Mouse (Mus musculus) forebrain, embryonic 13.5 days (tissue): ENCODE results near the gene Ccdc117. TPM values are rescaled to one million over a fixed set of nuclear protein-coding genes. Genes with fewer than 3 reads are reported as not detected.
"Not testable (repeated sequence)": the region's sequence is repeated elsewhere in the genome, so short reads cannot be mapped to it uniquely, and the experiment has no call there.

Source experiments
- ATAC-seq: fragments of 200-750 bp; cut with Nextera tagmentation; 2 replicates; pipeline ENCODE4 v1.8.0; 2017
- H3K27ac ChIP-seq: fragments of 300-500 bp; sonication (generic); 2 replicates; pipeline ENCODE4 v1.5.1; 2015; ENCODE audit warnings: inconsistent platforms, mild to moderate bottlenecking, moderate library complexity
- H3K27me3 ChIP-seq: fragments of 300-500 bp; sonication (generic); 2 replicates; pipeline ENCODE4 v1.6.1; 2015; ENCODE audit warnings: mild to moderate bottlenecking, inconsistent platforms
- H3K36me3 ChIP-seq: fragments of 300-500 bp; sonication (generic); 2 replicates; pipeline ENCODE4 v1.6.1; 2015; ENCODE audit warnings: mild to moderate bottlenecking, inconsistent platforms; ENCODE audit not compliant: poor library complexity, severe bottlenecking
- H3K4me1 ChIP-seq: fragments of 300-500 bp; sonication (generic); 2 replicates; pipeline ENCODE4 v1.6.1; 2015; ENCODE audit warnings: inconsistent platforms
- H3K4me2 ChIP-seq: fragments of 300-500 bp; sonication (generic); 2 replicates; pipeline ENCODE4 v1.6.1; 2015; ENCODE audit warnings: inconsistent platforms, mild to moderate bottlenecking, moderate library complexity
- H3K4me3 ChIP-seq: fragments of 300-500 bp; sonication (generic); 2 replicates; pipeline ENCODE4 v1.5.1; 2015; ENCODE audit warnings: mild to moderate bottlenecking, inconsistent platforms
- H3K9ac ChIP-seq: fragments of 300-500 bp; sonication (generic); 2 replicates; pipeline ENCODE4 v1.6.1; 2015; ENCODE audit warnings: mild to moderate bottlenecking, inconsistent platforms
- H3K9me3 ChIP-seq: fragments of 300-500 bp; sonication (generic); replicated peaks from 2 replicates; pipeline ENCODE4 v1.6.1; 2016; ENCODE audit warnings: inconsistent platforms
- WGBS: fragments of 180-500 bp; shearing (Covaris S2); methylation state at CpG from one replicate; pipeline ENCODE4 v1.1.7; 2015; 5-methylcytosine and 5-hydroxymethylcytosine counted together
- polyA plus RNA-seq: library from polyadenylated mRNA; unstranded; fragments of >200 nt; fragmentation: Nextera tagmentation; extraction: Ambion mirVana; gene quantifications from 2 replicates; pipeline ENCODE4 v1.2.1, GENCODE M21; 2015

Ccdc117 gene
- polyA plus RNA-seq, 1 experiment from 2014 or later, result 15.1 TPM

GRCm38 (mm10) chr11:5500903-5501741 lies 40.9 kb downstream of the Ccdc117 start:
- Histone ChIP-seq H3K27ac (no peak overlapping the region), H3K27me3 (no peaks in the 10 kb centered on the region), H3K4me1 (no peaks in the 10 kb centered on the region), H3K9me3 (no peaks in the 10 kb centered on the region), H3K9ac (no peak overlapping the region), H3K4me3 (no peak overlapping the region), H3K36me3 (no peaks in the 10 kb centered on the region), H3K4me2 (no peak overlapping the region)
- ATAC-seq, result no peak
- 80% methylated on average over 13 of the region's 13 CpGs for WGBS

GRCm38 (mm10) chr11:5499961-5500644 lies 41.9 kb downstream of the Ccdc117 start:
- 89% methylated on average over 11 of the region's 11 CpGs for WGBS

GRCm38 (mm10) chr11:5498931-5499661 lies 42.9 kb downstream of the Ccdc117 start:
- H3K4me3 ChIP-seq, result no peak overlapping the region
- H3K27me3 ChIP-seq, result no peaks in the 10 kb centered on the region
- H3K9me3 ChIP-seq, result no peaks in the 10 kb centered on the region
- no peaks in the 10 kb centered on the region for H3K36me3 ChIP-seq
- 85% methylated on average over 13 of the region's 13 CpGs for WGBS
- no peak for ATAC-seq
- H3K4me2 ChIP-seq, result no peak overlapping the region
- H3K9ac ChIP-seq, result no peak overlapping the region
- H3K4me1 ChIP-seq, result no peaks in the 10 kb centered on the region
- no peak overlapping the region for H3K27ac ChIP-seq

More at GRCm38 (mm10) chr11:5499961-5500644, 41.9 kb downstream of the Ccdc117 start:
- Histone ChIP-seq H3K36me3 (no peaks in the 10 kb centered on the region), H3K4me2 (no peak overlapping the region), H3K27ac (no peak overlapping the region), H3K27me3 (no peaks in the 10 kb centered on the region), H3K4me3 (no peak overlapping the region), H3K9me3 (no peaks in the 10 kb centered on the region), H3K9ac (no peak overlapping the region), H3K4me1 (no peaks in the 10 kb centered on the region)
- no peak for ATAC-seq

GRCm38 (mm10) chr11:5498422-5498821 lies 43.6 kb downstream of the Ccdc117 start:
- ATAC-seq, result no peak
- no peak overlapping the region for H3K4me3 ChIP-seq
- H3K4me1 ChIP-seq, result no peaks in the 10 kb centered on the region
- WGBS, result 81% methylated on average over 9 of the region's 9 CpGs
- H3K4me2 ChIP-seq, result no peak overlapping the region
- no peaks in the 10 kb centered on the region for H3K9me3 ChIP-seq
- no peaks in the 10 kb centered on the region for H3K36me3 ChIP-seq
- H3K9ac ChIP-seq, result no peak overlapping the region
- no peak overlapping the region for H3K27ac ChIP-seq
- H3K27me3 ChIP-seq, result no peaks in the 10 kb centered on the region

GRCm38 (mm10) chr11:5496559-5497248 lies 45.3 kb downstream of the Ccdc117 start:
- H3K4me3 ChIP-seq, result no peak overlapping the region
- no peaks in the 10 kb centered on the region for H3K9me3 ChIP-seq
- no peaks in the 10 kb centered on the region for H3K36me3 ChIP-seq
- H3K27ac ChIP-seq, result no peak overlapping the region
- 94% methylated on average over 13 of the region's 13 CpGs for WGBS
- no peak for ATAC-seq
- no peaks in the 10 kb centered on the region for H3K4me1 ChIP-seq
- H3K9ac ChIP-seq, result no peak overlapping the region
- H3K27me3 ChIP-seq, result no peaks in the 10 kb centered on the region
- no peak overlapping the region for H3K4me2 ChIP-seq

GRCm38 (mm10) chr11:5495906-5496305 lies 46.1 kb downstream of the Ccdc117 start:
- WGBS, result 85% methylated on average over 5 of the region's 5 CpGs
- Histone ChIP-seq H3K4me1 (no peaks in the 10 kb centered on the region), H3K4me2 (no peak overlapping the region), H3K9ac (no peak overlapping the region), H3K4me3 (no peak overlapping the region), H3K27me3 (no peaks in the 10 kb centered on the region), H3K27ac (no peak overlapping the region), H3K36me3 (no peaks in the 10 kb centered on the region), H3K9me3 (no peaks in the 10 kb centered on the region)
- no peak for ATAC-seq

GRCm38 (mm10) chr11:5495286-5495832 lies 46.6 kb downstream of the Ccdc117 start:
- WGBS, result 49% methylated on average over 12 of the region's 12 CpGs
- no peak overlapping the region for H3K4me2 ChIP-seq
- no peak overlapping the region for H3K9ac ChIP-seq
- no peaks in the 10 kb centered on the region for H3K36me3 ChIP-seq
- no peaks in the 10 kb centered on the region for H3K4me1 ChIP-seq
- no peaks in the 10 kb centered on the region for H3K9me3 ChIP-seq
- no peak overlapping the region for H3K4me3 ChIP-seq
- no peaks in the 10 kb centered on the region for H3K27me3 ChIP-seq
- no peak overlapping the region for H3K27ac ChIP-seq
- no peak for ATAC-seq

- H3K36me3 ChIP-seq, result no peaks in the 10 kb centered on the region
- H3K27me3 ChIP-seq, result no peaks in the 10 kb centered on the region
- no peak overlapping the region for H3K4me2 ChIP-seq
- ATAC-seq, result no peak
- 71% methylated on average over 2 of the region's 2 CpGs for WGBS
- H3K9ac ChIP-seq, result no peak overlapping the region
- H3K27ac ChIP-seq, result no peak overlapping the region
- H3K9me3 ChIP-seq, result no peaks in the 10 kb centered on the region
- no peaks in the 10 kb centered on the region for H3K4me1 ChIP-seq
- H3K4me3 ChIP-seq, result no peak overlapping the region
Observed at GRCm38 (mm10) chr11:5493869-5494268, 48.1 kb downstream of the Ccdc117 start.

GRCm38 (mm10) chr11:5491912-5492311 lies 50.1 kb downstream of the Ccdc117 start:
- ATAC-seq, result no peak
- Histone ChIP-seq H3K27me3 (no peaks in the 10 kb centered on the region), H3K4me1 (no peaks in the 10 kb centered on the region), H3K36me3 (no peaks in the 10 kb centered on the region), H3K9me3 (no peaks in the 10 kb centered on the region), H3K9ac (no peak overlapping the region), H3K27ac (no peak overlapping the region), H3K4me2 (no peak overlapping the region), H3K4me3 (no peak overlapping the region)
- 85% methylated on average over 7 of the region's 7 CpGs for WGBS

GRCm38 (mm10) chr11:5490989-5491656 lies 50.9 kb downstream of the Ccdc117 start:
- ATAC-seq, result no peak
- Histone ChIP-seq H3K9ac (no peak overlapping the region), H3K9me3 (no peaks in the 10 kb centered on the region), H3K4me3 (no peak overlapping the region), H3K27ac (no peak overlapping the region), H3K4me1 (no peaks in the 10 kb centered on the region), H3K36me3 (no peaks in the 10 kb centered on the region), H3K4me2 (no peak overlapping the region), H3K27me3 (no peaks in the 10 kb centered on the region)
- WGBS, result 88% methylated on average over 10 of the region's 10 CpGs

- not testable (repeated sequence) for H3K36me3 ChIP-seq, H3K9ac ChIP-seq, H3K4me1 ChIP-seq, H3K27me3 ChIP-seq, ATAC-seq, H3K9me3 ChIP-seq, H3K27ac ChIP-seq, H3K4me3 ChIP-seq, H3K4me2 ChIP-seq
- 90% methylated on average over 10 of the region's 10 CpGs for WGBS
Observed at GRCm38 (mm10) chr11:5489433-5489832, 52.6 kb downstream of the Ccdc117 start.
